Mouse (Mus musculus) forebrain, postnatal 0 days (tissue): Measurements from ENCODE around the gene Rap1gap2. TPM values are rescaled to one million over a fixed set of nuclear protein-coding genes. Genes with fewer than 3 reads are reported as not detected.

Experiments used
- ATAC-seq: fragments of 200-750 bp; cut with Nextera tagmentation; 2 replicates; pipeline ENCODE4 v1.8.0; 2017; ENCODE audit warnings: mild to moderate bottlenecking, moderate library complexity
- DNase-seq: peaks from one replicate; pipeline ENCODE4 v3.0.0-alpha.2; 2015
- H3K27ac ChIP-seq: fragments of 300-500 bp; sonication (generic); 2 replicates; pipeline ENCODE4 v1.5.1; 2014; ENCODE audit warnings: low read depth, mild to moderate bottlenecking, antibody characterized with exemption, low read length, moderate library complexity, mixed read lengths
- H3K27me3 ChIP-seq: fragments of 300-500 bp; sonication (generic); 2 replicates; pipeline ENCODE4 v1.6.1; 2014; ENCODE audit warnings: mild to moderate bottlenecking, low read length, mixed read lengths; ENCODE audit not compliant: insufficient read depth
- H3K36me3 ChIP-seq: fragments of 300-500 bp; sonication (generic); 2 replicates; pipeline ENCODE4 v1.6.1; 2014; ENCODE audit warnings: mild to moderate bottlenecking, moderate library complexity; ENCODE audit not compliant: insufficient read depth
- H3K4me1 ChIP-seq: fragments of 300-500 bp; sonication (generic); 2 replicates; pipeline ENCODE4 v1.6.1; 2014; ENCODE audit warnings: antibody characterized with exemption; ENCODE audit not compliant: insufficient read depth
- H3K4me2 ChIP-seq: fragments of 300-500 bp; sonication (generic); 2 replicates; pipeline ENCODE4 v1.6.1; 2014; ENCODE audit warnings: low read depth, mild to moderate bottlenecking, moderate library complexity
- H3K4me3 ChIP-seq: fragments of 300-500 bp; sonication (generic); 2 replicates; pipeline ENCODE4 v1.5.1; 2014; ENCODE audit warnings: low read depth, low read length, mixed read lengths
- H3K9ac ChIP-seq: fragments of 300-500 bp; sonication (generic); 2 replicates; pipeline ENCODE4 v1.6.1; 2014; ENCODE audit warnings: mild to moderate bottlenecking
- H3K9me3 ChIP-seq: fragments of 300-500 bp; sonication (generic); 2 replicates; pipeline ENCODE4 v1.6.1; 2016; ENCODE audit warnings: low read length
- CTCF ChIP-seq: sonication (generic); IDR thresholded peaks from 2 replicates; pipeline ENCODE4 v1.5.1; 2016; ENCODE audit warnings: antibody characterized with exemption, control low read depth, low read depth
- WGBS: fragments of 180-500 bp; shearing (Covaris S2); extraction: QIAGEN DNeasy Blood & Tissue Kit; methylation state at CpG from one replicate; pipeline ENCODE4 v1.1.7; 2014; 5-methylcytosine and 5-hydroxymethylcytosine counted together
- polyA plus RNA-seq: library from polyadenylated mRNA; unstranded; fragments of >200 nt; fragmentation: Nextera tagmentation; extraction: Ambion mirVana; gene quantifications from 2 replicates; pipeline ENCODE4 v1.2.1, GENCODE M21; 2015
- total RNA-seq: library from RNA; depleted of rRNA; stranded (reverse); fragments of >200 nt; gene quantifications from 2 replicates; pipeline ENCODE4 v1.2.3, GENCODE M21; 2014; rRNA removed

The Rap1gap2 gene
- total and polyA plus RNA-seq, 2 experiments from 2014 or later: 12.2 to 43.7 TPM

- H3K4me1 ChIP-seq: no peaks in the 10 kb centered on the region
- H3K4me3 ChIP-seq: 0 out of 2 replicates have a peak overlapping the region, but pooled peaks have one; percentile 9
- no peaks in the 10 kb centered on the region for H3K36me3 ChIP-seq
- H3K27me3 ChIP-seq: peaks cover 6% of the 10 kb centered on the region
- ATAC-seq (peak; percentile 43), DNase-seq (peak; percentile 91)
- TF ChIP-seq CTCF: peak; percentile 89
- 10% methylated on average over 22 of the region's 22 CpGs for WGBS
- H3K27ac ChIP-seq: no peak overlapping the region
- H3K9me3 ChIP-seq: no peaks in the 10 kb centered on the region
- H3K9ac ChIP-seq: no peak overlapping the region
- H3K4me2 ChIP-seq: no peak overlapping the region; the same call in 1 of the 2 replicates
Measured at GRCm38 (mm10) chr11:74371393-74372100, 239.2 kb downstream of the Rap1gap2 start.

- no peaks in the 10 kb centered on the region for H3K4me1 ChIP-seq
- DNase-seq (no peak), ATAC-seq (no peak)
- WGBS: 74% methylated on average over 1 of the region's 1 CpGs
- H3K9ac ChIP-seq: no peak within 1 kb of the TSS
- no peak within 1 kb of the TSS for H3K4me3 ChIP-seq
- no peaks in the 10 kb centered on the region for H3K9me3 ChIP-seq
- TF ChIP-seq CTCF: no peak
- no peak within 1 kb of the TSS for H3K4me2 ChIP-seq
- H3K36me3 ChIP-seq: no peaks in the 10 kb centered on the region
- H3K27me3 ChIP-seq: no peaks in the 10 kb centered on the region
- no peak within 1 kb of the TSS for H3K27ac ChIP-seq
Measured at GRCm38 (mm10) chr11:74361769-74362168, 248.9 kb downstream of the Rap1gap2 start, which contains the start of gene Olfr412. TSS of gene Olfr412 (plus strand) at chr11:74362069.

GRCm38 (mm10) chr11:74352550-74352949 lies 258.2 kb downstream of the Rap1gap2 start, which contains the start of gene Olfr411:
TSS of gene Olfr411 (minus strand) at chr11:74352650.
- peaks cover 3% of the 10 kb centered on the region; the same call in 1 of the 2 replicates for H3K27me3 ChIP-seq
- 75% methylated on average over 3 of the region's 3 CpGs for WGBS
- no peak within 1 kb of the TSS for H3K9ac ChIP-seq
- ATAC-seq (no peak), DNase-seq (no peak)
- no peak within 1 kb of the TSS for H3K4me3 ChIP-seq
- no peak for TF ChIP-seq CTCF
- no peaks in the 10 kb centered on the region for H3K4me1 ChIP-seq
- H3K36me3 ChIP-seq: no peaks in the 10 kb centered on the region
- no peak within 1 kb of the TSS for H3K4me2 ChIP-seq
- no peaks in the 10 kb centered on the region for H3K9me3 ChIP-seq
- H3K27ac ChIP-seq: no peak within 1 kb of the TSS

GRCm38 (mm10) chr11:74337931-74338330 lies 272.8 kb downstream of the Rap1gap2 start, which contains the start of gene Olfr410:
TSS of gene Olfr410 (minus strand) at chr11:74338031.
- Histone ChIP-seq H3K9me3 (no peaks in the 10 kb centered on the region), H3K27me3 (no peaks in the 10 kb centered on the region), H3K4me2 (no peak within 1 kb of the TSS), H3K9ac (no peak within 1 kb of the TSS), H3K27ac (no peak within 1 kb of the TSS), H3K4me3 (no peak within 1 kb of the TSS), H3K36me3 (no peaks in the 10 kb centered on the region), H3K4me1 (no peaks in the 10 kb centered on the region)
- no peak for ATAC-seq
- 84% methylated on average over 6 of the region's 6 CpGs for WGBS
- DNase-seq: no peak
- TF ChIP-seq CTCF: no peak

Other genes with a start within 250 kb of the Rap1gap2 start
- gene Olfr412, start 248.8 kb downstream of the Rap1gap2 start, total RNA-seq: not detected in 2 replicates
- gene Olfr412, start 248.8 kb downstream of the Rap1gap2 start, polyA plus RNA-seq: not detected in 2 replicates
- 12.2 and 14.2 TPM in 2 replicates for gene Ccdc92b, start 8.7 kb upstream of the Rap1gap2 start, total RNA-seq
- gene Ccdc92b, start 8.7 kb upstream of the Rap1gap2 start, polyA plus RNA-seq: 4.0 and 4.1 TPM in 2 replicates
- gene Cluh, start 38.6 kb upstream of the Rap1gap2 start, total RNA-seq: 44.3 and 62.4 TPM in 2 replicates
- gene Cluh, start 38.6 kb upstream of the Rap1gap2 start, polyA plus RNA-seq: 9.1 and 12.9 TPM in 2 replicates
- 200 and 248 TPM in 2 replicates for gene Pafah1b1, start 113.8 kb upstream of the Rap1gap2 start, total RNA-seq
- gene Pafah1b1, start 113.8 kb upstream of the Rap1gap2 start, polyA plus RNA-seq: 57.4 and 64.1 TPM in 2 replicates
- 18.7 and 19.9 TPM in 2 replicates for gene Mettl16, start 159.9 kb upstream of the Rap1gap2 start, total RNA-seq
- gene Mettl16, start 159.9 kb upstream of the Rap1gap2 start, polyA plus RNA-seq: 17.5 and 22.0 TPM in 2 replicates
- 14.2 and 15.9 TPM in 2 replicates for gene Mnt, start 220.0 kb upstream of the Rap1gap2 start, total RNA-seq
- gene Mnt, start 220.0 kb upstream of the Rap1gap2 start, polyA plus RNA-seq: 6.8 and 8.1 TPM in 2 replicates